Mouse (Mus musculus): ENCODE results near the gene Med13l. TPM values are rescaled to one million over a fixed set of nuclear protein-coding genes. Genes with fewer than 3 reads are reported as not detected.

The Med13l gene
- polyA plus RNA-seq, 1 experiment from 2014 or later, result 10.2 TPM

DNA sequence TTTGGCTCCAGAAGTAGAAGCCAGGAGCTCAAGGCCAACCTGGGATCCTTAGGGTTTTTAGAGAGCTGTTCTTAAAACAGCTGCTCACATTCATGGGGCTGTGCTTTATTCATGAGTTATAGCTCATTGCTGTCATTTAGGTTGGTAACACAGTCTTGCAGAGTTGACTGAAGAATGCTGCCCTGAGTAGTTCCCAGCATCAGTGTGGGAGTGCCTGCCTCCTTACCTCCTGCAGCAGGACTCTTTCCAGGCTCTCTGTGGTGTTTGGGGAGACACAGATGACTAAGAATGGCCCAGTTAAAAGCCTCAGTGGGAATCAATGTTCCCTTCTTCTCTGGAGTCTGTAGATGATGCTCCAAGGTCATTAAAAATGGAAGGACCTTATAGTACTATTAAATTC lies 111.6 kb downstream of the Med13l start:
- H3K9ac ChIP-seq, result no peak overlapping the region
- no peak overlapping the region for H3K4me3 ChIP-seq (replicated peaks)
- H3K4me1 ChIP-seq, result peaks cover 82% of the 10 kb centered on the region
- H3K36me3 ChIP-seq, result no peaks in the 10 kb centered on the region
- no peaks in the 10 kb centered on the region for H3K27me3 ChIP-seq
- H3K27ac ChIP-seq, result no peak overlapping the region
- ATAC-seq (replicated peaks; ENCODE audit: low FRiP score), result no peak
- no peaks in the 10 kb centered on the region for H3K9me3 ChIP-seq (replicated peaks)
- no peak overlapping the region for H3K4me2 ChIP-seq

DNA sequence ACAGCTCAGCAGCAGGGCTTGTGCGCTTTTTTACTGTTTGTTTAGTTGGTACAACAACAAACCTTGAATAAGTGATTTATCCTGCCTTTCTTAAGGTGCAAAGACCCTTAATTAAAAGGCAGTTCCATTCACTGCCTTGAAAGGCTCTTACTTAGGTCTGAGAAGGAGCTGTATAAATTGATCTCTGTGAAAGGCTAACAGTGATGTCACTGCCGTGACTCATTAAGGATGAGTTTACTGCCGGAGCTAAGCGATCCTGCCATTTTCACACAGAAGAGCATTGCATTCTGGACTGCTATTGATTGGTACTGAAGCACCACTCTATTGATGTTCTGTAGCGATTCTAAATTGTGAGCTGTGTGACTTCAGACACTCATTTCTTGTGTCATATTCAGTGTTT lies 113.4 kb downstream of the Med13l start:
- ATAC-seq (replicated peaks; ENCODE audit: low FRiP score), result no peak
- no peaks in the 10 kb centered on the region for H3K36me3 ChIP-seq
- WGBS, result 28% methylated on average over 5 of the region's 5 CpGs
- H3K9me3 ChIP-seq (replicated peaks), result no peaks in the 10 kb centered on the region
- H3K27ac ChIP-seq, result no peak overlapping the region
- peaks cover 76% of the 10 kb centered on the region for H3K4me1 ChIP-seq
- no peak overlapping the region for H3K4me3 ChIP-seq (replicated peaks)
- no peak overlapping the region for H3K4me2 ChIP-seq
- no peak overlapping the region for H3K9ac ChIP-seq
- H3K27me3 ChIP-seq, result no peaks in the 10 kb centered on the region

DNA sequence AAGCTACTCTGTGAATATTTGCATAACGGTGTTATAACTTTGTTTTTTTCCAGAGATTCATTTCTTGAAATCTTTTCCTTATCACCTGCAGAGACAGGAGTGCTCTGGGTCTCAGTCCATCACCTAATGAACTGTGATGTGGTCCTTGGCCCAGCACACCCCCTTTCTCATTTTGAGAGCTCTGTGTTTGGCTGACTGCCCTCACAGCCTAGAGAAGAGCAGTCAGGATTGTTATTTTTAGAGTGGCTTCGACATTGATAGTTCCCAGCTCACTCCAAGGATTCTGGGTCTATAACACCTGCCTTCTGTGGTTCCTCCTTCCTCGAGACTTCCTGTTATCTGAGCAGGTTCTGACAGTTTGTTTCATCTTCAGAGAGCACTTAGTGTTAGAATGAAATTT lies 113.8 kb downstream of the Med13l start:
- H3K4me1 ChIP-seq, result peaks cover 71% of the 10 kb centered on the region
- H3K27ac ChIP-seq, result no peak overlapping the region
- H3K9me3 ChIP-seq (replicated peaks), result no peaks in the 10 kb centered on the region
- no peak overlapping the region for H3K9ac ChIP-seq
- no peak for ATAC-seq (replicated peaks; ENCODE audit: low FRiP score)
- WGBS, result 38% methylated on average over 3 of the region's 3 CpGs
- no peaks in the 10 kb centered on the region for H3K27me3 ChIP-seq
- no peak overlapping the region for H3K4me3 ChIP-seq (replicated peaks)
- H3K4me2 ChIP-seq, result no peak overlapping the region
- no peaks in the 10 kb centered on the region for H3K36me3 ChIP-seq

DNA sequence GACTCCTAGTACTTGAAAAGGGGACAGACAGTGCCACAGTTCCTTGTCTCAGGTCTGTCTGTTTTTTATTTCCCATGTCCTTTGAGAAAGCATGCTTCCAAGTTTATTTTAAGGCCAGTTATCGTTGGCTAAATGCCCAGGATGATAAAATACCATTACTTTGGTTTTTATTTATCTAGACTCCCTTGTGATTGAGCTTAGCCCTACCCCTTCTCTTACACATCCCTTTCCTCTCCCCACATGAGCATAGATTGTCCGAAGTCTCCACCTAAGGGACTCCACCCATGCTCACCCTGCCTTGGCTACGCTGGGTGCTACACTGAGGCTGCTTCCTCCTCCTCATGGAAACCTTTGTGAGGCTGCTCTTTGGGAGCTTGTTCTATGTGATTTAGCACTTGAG lies 115.2 kb downstream of the Med13l start:
- no peak for ATAC-seq (replicated peaks; ENCODE audit: low FRiP score)
- H3K27ac ChIP-seq, result 0 out of 2 replicates have a peak overlapping the region, but pooled peaks have one; percentile 4
- H3K9ac ChIP-seq, result no peak overlapping the region
- peaks cover 65% of the 10 kb centered on the region for H3K4me1 ChIP-seq
- no peaks in the 10 kb centered on the region for H3K27me3 ChIP-seq
- no peak overlapping the region for H3K4me2 ChIP-seq
- H3K36me3 ChIP-seq, result peaks cover 6% of the 10 kb centered on the region
- WGBS, result 36% methylated on average over 3 of the region's 3 CpGs
- no peaks in the 10 kb centered on the region for H3K9me3 ChIP-seq (replicated peaks)
- H3K4me3 ChIP-seq (replicated peaks), result no peak overlapping the region

DNA sequence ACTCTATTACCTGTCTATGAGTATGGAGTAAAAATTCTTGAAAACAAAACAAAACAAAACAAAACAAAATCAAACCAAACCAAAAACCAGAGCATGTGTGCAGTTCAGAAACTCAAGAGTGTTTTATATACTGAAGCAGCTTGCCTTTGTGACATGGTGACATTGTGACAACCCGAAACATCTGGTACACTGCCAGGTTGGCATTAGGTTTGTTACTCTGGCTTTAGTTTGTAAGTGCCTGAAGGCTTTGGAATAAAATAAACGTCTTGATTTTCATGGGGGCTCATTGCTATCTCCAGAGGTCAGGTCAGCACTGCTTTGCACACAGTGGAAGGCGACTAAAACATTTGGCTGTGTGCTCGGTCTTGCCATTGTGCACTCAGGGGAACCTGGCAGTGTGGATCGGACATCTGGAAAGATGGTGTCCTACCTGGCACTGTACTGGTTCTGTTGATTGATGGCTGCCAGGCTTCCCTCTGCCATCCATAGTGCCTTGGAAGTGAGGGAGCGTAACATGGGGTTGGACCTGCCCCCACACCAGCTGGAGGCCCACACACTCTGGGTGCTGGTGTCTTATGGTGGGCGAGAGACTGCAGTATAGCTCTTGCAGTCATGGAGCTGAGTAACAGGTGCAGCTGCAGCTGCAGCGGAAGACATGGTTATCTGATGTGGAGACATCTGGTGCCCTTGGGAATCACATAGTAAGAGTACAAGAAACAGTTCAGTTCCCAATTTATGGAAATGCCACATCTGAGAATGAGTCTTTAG lies 115.9 kb downstream of the Med13l start:
- peaks cover 64% of the 10 kb centered on the region for H3K4me1 ChIP-seq
- ATAC-seq (replicated peaks; ENCODE audit: low FRiP score), result no peak

DNA sequence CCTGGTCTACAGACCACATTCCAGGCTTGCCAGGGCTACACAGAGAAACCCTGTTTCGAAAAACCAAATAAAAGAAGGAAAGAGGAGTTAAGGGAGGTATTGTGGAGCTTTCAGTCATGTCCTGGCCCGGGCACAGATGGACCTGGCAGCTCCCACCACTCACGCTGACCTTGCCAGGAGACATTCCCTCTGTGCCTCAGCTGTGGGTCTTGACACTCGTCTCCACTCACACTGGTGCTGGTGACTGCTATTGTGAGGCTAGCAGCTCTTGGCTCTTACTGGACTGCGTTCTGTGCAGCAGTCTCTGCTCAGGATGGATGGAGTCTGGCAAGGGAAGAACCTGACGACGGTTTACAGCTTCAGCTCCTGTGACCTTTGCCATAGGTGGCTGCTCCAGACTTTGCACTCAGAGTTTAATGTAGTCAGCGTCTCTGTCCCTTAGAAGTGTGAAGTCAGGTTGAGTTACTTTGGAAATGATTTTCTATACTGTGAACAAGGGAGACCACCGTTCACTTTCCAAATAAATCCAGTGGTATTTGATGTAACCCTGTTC lies 118.9 kb downstream of the Med13l start:
- WGBS, result 57% methylated on average over 9 of the region's 9 CpGs
- ATAC-seq (replicated peaks; ENCODE audit: low FRiP score), result no peak
- peaks cover 23% of the 10 kb centered on the region for H3K36me3 ChIP-seq
- H3K4me3 ChIP-seq (replicated peaks), result no peak overlapping the region
- H3K4me1 ChIP-seq, result peaks cover 34% of the 10 kb centered on the region
- no peaks in the 10 kb centered on the region for H3K27me3 ChIP-seq
- no peak overlapping the region for H3K9ac ChIP-seq
- H3K9me3 ChIP-seq (replicated peaks), result no peaks in the 10 kb centered on the region
- H3K4me2 ChIP-seq, result no peak overlapping the region
- H3K27ac ChIP-seq, result 0 out of 2 replicates have a peak overlapping the region, but pooled peaks have one; percentile 2

More for the DNA sequence above, 115.9 kb downstream of the Med13l start:
- Histone ChIP-seq H3K9ac (no peak overlapping the region), H3K4me2 (no peak overlapping the region), H3K27me3 (no peaks in the 10 kb centered on the region), H3K36me3 (peaks cover 12% of the 10 kb centered on the region), H3K9me3 (replicated peaks) (no peaks in the 10 kb centered on the region), H3K4me3 (replicated peaks) (no peak overlapping the region), H3K27ac (no peak overlapping the region)
- 75% methylated on average over 8 of the region's 8 CpGs for WGBS

DNA sequence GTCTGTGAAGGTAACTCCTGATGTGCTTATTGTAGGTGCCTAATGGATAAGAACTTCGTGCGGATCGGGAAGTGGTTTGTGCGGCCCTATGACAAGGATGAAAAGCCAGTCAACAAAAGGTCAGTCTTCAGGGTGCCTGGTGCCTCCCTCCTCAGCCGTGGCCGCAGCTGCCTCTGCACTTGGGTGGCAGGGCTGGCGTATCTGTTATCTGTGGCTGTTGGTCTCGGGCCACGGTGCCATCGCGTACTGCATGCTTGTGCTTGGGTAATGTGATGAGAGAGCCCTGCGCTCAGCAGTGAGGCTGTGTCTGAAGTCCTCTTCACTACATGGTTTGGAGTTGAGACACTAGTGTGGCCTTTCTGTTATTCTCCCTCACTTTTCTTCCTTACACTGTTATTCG lies 120.4 kb downstream of the Med13l start:
- no peak overlapping the region for H3K4me2 ChIP-seq
- no peak overlapping the region for H3K4me3 ChIP-seq (replicated peaks)
- no peak for ATAC-seq (replicated peaks; ENCODE audit: low FRiP score)
- WGBS, result 95% methylated on average over 13 of the region's 13 CpGs
- peaks cover 23% of the 10 kb centered on the region for H3K36me3 ChIP-seq
- H3K4me1 ChIP-seq, result peaks cover 27% of the 10 kb centered on the region
- no peaks in the 10 kb centered on the region for H3K9me3 ChIP-seq (replicated peaks)
- H3K27ac ChIP-seq, result no peak overlapping the region
- H3K9ac ChIP-seq, result no peak overlapping the region
- no peaks in the 10 kb centered on the region for H3K27me3 ChIP-seq

DNA sequence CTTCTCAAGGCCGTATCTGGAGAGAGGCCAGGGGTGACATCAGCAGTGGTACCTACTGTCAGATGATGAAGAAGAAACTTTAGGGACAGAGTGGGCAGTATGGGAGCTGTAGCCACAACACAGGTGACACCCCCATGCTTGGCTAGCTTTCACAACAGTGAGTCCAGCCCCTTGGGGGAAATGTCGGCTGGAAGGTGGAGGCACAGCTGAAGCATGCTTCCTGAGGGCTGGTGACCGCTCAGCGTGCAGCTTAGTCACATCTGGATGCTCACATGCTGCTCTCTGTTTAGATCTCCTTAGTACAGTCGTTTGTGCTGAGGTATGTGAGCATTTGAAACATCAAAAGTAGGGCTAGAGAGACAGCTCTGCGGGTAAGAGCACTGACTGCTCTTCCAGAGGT lies 121.5 kb downstream of the Med13l start:
- Histone ChIP-seq H3K27ac (no peak overlapping the region), H3K4me2 (no peak overlapping the region), H3K36me3 (peaks cover 23% of the 10 kb centered on the region), H3K9ac (no peak overlapping the region), H3K4me3 (replicated peaks) (no peak overlapping the region), H3K4me1 (peaks cover 27% of the 10 kb centered on the region), H3K27me3 (no peaks in the 10 kb centered on the region), H3K9me3 (replicated peaks) (no peaks in the 10 kb centered on the region)
- WGBS, result 71% methylated on average over 6 of the region's 6 CpGs
- no peak for ATAC-seq (replicated peaks; ENCODE audit: low FRiP score)

DNA sequence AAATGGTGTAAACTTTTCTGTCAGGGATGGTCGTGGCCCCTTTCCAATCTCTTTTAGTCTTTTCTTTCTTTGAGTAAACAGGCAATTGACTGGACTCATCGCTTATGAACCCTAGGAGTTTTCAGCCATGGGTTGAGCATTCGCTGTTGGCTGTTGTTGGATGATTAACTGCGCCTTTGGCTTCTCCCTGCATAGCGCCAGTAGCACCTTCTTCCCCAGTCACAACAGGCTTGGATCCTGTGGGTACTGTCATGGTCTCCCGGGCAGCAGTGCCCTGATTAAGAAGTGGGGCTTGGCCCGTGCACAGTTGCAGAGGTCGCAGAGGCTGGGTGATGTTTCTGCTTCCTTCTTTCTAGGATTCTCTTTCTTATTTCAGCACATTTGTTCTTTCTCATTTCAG lies 124.7 kb downstream of the Med13l start:
- Histone ChIP-seq H3K4me2 (no peak overlapping the region), H3K9ac (no peak overlapping the region), H3K27me3 (no peaks in the 10 kb centered on the region), H3K27ac (no peak overlapping the region), H3K4me3 (replicated peaks) (no peak overlapping the region), H3K4me1 (peaks cover 39% of the 10 kb centered on the region), H3K9me3 (replicated peaks) (no peaks in the 10 kb centered on the region), H3K36me3 (peaks cover 20% of the 10 kb centered on the region)
- 64% methylated on average over 8 of the region's 8 CpGs for WGBS
- no peak for ATAC-seq (replicated peaks; ENCODE audit: low FRiP score)

DNA sequence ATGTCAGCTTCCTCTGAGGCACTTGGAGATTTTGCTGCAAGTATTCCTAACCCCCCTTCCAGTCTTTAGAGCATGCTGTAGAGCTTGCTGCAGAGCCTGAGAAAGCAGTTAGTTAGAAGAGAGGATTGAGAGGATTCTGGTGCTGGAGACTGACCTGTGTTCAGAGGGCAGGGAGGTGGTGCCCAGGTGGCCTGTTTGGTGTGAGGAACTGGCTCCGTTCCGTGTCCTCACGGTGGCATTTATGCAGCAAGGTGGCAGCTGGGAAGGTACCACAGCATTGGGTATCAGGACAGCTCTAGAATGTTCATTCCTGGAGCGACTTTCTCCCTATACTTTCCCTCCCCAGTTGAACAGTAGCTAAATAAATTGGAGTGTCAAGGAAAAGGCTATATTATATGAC lies 125.5 kb downstream of the Med13l start:
- no peak overlapping the region for H3K9ac ChIP-seq
- H3K9me3 ChIP-seq (replicated peaks), result no peaks in the 10 kb centered on the region
- no peak overlapping the region for H3K4me2 ChIP-seq
- peaks cover 40% of the 10 kb centered on the region for H3K4me1 ChIP-seq
- H3K36me3 ChIP-seq, result peaks cover 13% of the 10 kb centered on the region
- 86% methylated on average over 4 of the region's 4 CpGs for WGBS
- ATAC-seq (replicated peaks; ENCODE audit: low FRiP score), result no peak
- no peaks in the 10 kb centered on the region for H3K27me3 ChIP-seq
- no peak overlapping the region for H3K27ac ChIP-seq
- H3K4me3 ChIP-seq (replicated peaks), result no peak overlapping the region

DNA sequence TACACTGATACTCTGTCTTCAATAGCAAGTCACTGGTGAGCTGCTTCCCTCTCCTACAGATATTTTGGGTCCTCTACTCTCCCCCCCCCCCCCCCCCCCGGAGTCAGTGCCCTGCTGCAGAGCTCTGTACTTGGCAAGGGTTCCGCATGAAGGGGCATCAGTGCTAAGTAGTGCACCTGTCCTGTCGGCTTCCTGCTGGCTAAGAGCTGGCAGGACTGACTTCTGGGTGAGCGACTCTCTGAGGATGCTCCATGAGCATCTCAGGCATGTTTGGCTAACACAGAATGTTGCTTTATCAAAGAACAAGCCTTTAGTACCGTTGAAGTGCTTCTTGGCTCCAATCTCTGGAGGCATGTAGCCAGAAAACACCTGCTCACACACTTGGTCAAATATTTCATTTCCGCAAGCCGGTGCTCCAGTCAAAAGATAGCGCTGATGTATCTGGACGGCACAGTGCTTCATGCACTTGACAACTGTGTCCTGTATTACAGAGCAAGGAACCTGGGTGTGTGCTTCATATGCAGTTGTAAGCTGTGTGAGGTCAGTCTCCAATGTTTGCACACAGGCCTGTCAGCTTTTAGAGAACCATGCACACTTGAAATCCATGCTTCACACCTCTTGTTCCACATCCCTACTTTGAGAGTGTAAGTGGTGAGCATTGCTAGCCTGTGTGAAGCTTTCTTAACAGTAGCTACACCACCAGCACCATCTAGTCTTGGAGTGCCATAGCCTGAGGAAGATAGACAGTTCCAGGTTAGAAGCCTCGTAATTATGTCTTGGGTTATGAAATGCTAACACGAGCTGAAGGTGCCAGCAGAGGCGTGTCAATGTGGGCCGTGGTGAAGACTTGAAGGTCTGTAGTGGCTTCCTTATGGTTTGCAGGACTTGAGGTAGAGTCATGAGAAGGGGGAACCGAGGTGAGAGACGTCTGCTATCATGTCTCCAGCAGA lies 128.7 kb downstream of the Med13l start:
- Histone ChIP-seq H3K27me3 (no peaks in the 10 kb centered on the region), H3K36me3 (no peaks in the 10 kb centered on the region), H3K4me1 (peaks cover 57% of the 10 kb centered on the region), H3K9ac (no peak overlapping the region), H3K4me3 (replicated peaks) (no peak overlapping the region), H3K4me2 (no peak overlapping the region), H3K9me3 (replicated peaks) (no peaks in the 10 kb centered on the region), H3K27ac (no peak overlapping the region)
- 81% methylated on average over 15 of the region's 15 CpGs for WGBS
- no peak for ATAC-seq (replicated peaks; ENCODE audit: low FRiP score)

Measured in kidney, embryonic 15.5 days (tissue).